Mouse (Mus musculus) intestine, embryonic 14.5 days (tissue): ENCODE data around the gene Rab31. TPM values are rescaled to one million over a fixed set of nuclear protein-coding genes. Genes with fewer than 3 reads are reported as not detected.

Source experiments
- ATAC-seq: fragments of 200-750 bp; cut with Nextera tagmentation; replicated peaks from 2 replicates; pipeline ENCODE4 v1.8.0; 2017; ENCODE audit warnings: low read depth, moderate number of reproducible peaks, moderate TSS enrichment, moderate library complexity; ENCODE audit not compliant: low FRiP score, low TSS enrichment
- DNase-seq: peaks from one replicate; pipeline ENCODE4 v3.0.0-alpha.2; 2018; ENCODE audit warnings: low spot score
- H3K27ac ChIP-seq: fragments of 300-500 bp; sonication (generic); 2 replicates; pipeline ENCODE4 v1.5.1; 2014; ENCODE audit warnings: low read depth, mild to moderate bottlenecking, control low read depth
- H3K27me3 ChIP-seq: fragments of 300-500 bp; sonication (generic); replicated peaks from 2 replicates; pipeline ENCODE4 v1.6.1; 2014; ENCODE audit warnings: low read length, control low read depth; ENCODE audit not compliant: control insufficient read depth, insufficient read depth
- H3K36me3 ChIP-seq: fragments of 300-500 bp; sonication (generic); 2 replicates; pipeline ENCODE4 v1.6.1; 2014; ENCODE audit warnings: low read length, control low read depth; ENCODE audit not compliant: control insufficient read depth, insufficient read depth
- H3K4me1 ChIP-seq: fragments of 300-500 bp; sonication (generic); replicated peaks from 2 replicates; pipeline ENCODE4 v1.6.1; 2014; ENCODE audit warnings: low read length, control low read depth, mixed read lengths; ENCODE audit not compliant: control insufficient read depth, insufficient read depth
- H3K4me2 ChIP-seq: fragments of 300-500 bp; sonication (generic); 2 replicates; pipeline ENCODE4 v1.6.1; 2014; ENCODE audit warnings: low read length
- H3K4me3 ChIP-seq: fragments of 300-500 bp; sonication (generic); 2 replicates; pipeline ENCODE4 v1.5.1; 2014; ENCODE audit warnings: low read depth, low read length, control low read depth, mixed read lengths
- H3K9ac ChIP-seq: fragments of 300-500 bp; sonication (generic); 2 replicates; pipeline ENCODE4 v1.6.1; 2014; ENCODE audit warnings: mild to moderate bottlenecking, low read length
- H3K9me3 ChIP-seq: fragments of 300-500 bp; sonication (generic); 2 replicates; pipeline ENCODE4 v1.6.1; 2016; ENCODE audit warnings: low read length, control low read depth; ENCODE audit not compliant: control insufficient read depth
- WGBS: fragments of 180-500 bp; shearing (Covaris S2); extraction: QIAGEN DNeasy Blood & Tissue Kit; methylation state at CpG from one replicate; pipeline ENCODE4 v1.1.7; 2014; 5-methylcytosine and 5-hydroxymethylcytosine counted together
- polyA plus RNA-seq: library from polyadenylated mRNA; unstranded; fragments of >200 nt; fragmentation: Nextera tagmentation; extraction: Ambion mirVana; gene quantifications from 2 replicates; pipeline ENCODE4 v1.2.1, GENCODE M21; 2014

The Rab31 gene
- polyA plus RNA-seq, 1 experiment from 2014 or later: 40.9 TPM

- no peak overlapping the region for H3K27ac ChIP-seq
- H3K9me3 ChIP-seq: no peaks in the 10 kb centered on the region
- H3K4me2 ChIP-seq: no peak overlapping the region
- no peak for ATAC-seq
- no peak overlapping the region for H3K4me3 ChIP-seq
- H3K27me3 ChIP-seq: no peaks in the 10 kb centered on the region
- no peaks in the 10 kb centered on the region for H3K4me1 ChIP-seq
- no peaks in the 10 kb centered on the region for H3K36me3 ChIP-seq
- no peak for DNase-seq
- no peak overlapping the region for H3K9ac ChIP-seq
These were observed 22.3 kb downstream of the Rab31 start for GRCm38 (mm10) chr17:65750301-65750700.

GRCm38 (mm10) chr17:65749803-65750202, 22.7 kb downstream of the Rab31 start:
- Histone ChIP-seq H3K9ac (no peak overlapping the region), H3K36me3 (no peaks in the 10 kb centered on the region), H3K9me3 (no peaks in the 10 kb centered on the region), H3K27ac (no peak overlapping the region), H3K4me3 (no peak overlapping the region), H3K27me3 (no peaks in the 10 kb centered on the region), H3K4me1 (no peaks in the 10 kb centered on the region), H3K4me2 (no peak overlapping the region)
- DNase-seq (no peak), ATAC-seq (no peak)
- 93% methylated on average over 7 of the region's 7 CpGs for WGBS

- H3K9ac ChIP-seq: no peak overlapping the region
- no peaks in the 10 kb centered on the region for H3K4me1 ChIP-seq
- ATAC-seq (no peak), DNase-seq (no peak)
- no peaks in the 10 kb centered on the region for H3K36me3 ChIP-seq
- H3K9me3 ChIP-seq: no peaks in the 10 kb centered on the region
- no peak overlapping the region for H3K4me3 ChIP-seq
- H3K4me2 ChIP-seq: no peak overlapping the region
- H3K27ac ChIP-seq: no peak overlapping the region
- 80% methylated on average over 6 of the region's 6 CpGs for WGBS
- H3K27me3 ChIP-seq: no peaks in the 10 kb centered on the region
These were observed 23.6 kb downstream of the Rab31 start for GRCm38 (mm10) chr17:65748997-65749396.

- Histone ChIP-seq H3K9ac (no peak overlapping the region), H3K4me2 (no peak overlapping the region), H3K9me3 (no peaks in the 10 kb centered on the region), H3K27me3 (no peaks in the 10 kb centered on the region), H3K4me1 (no peaks in the 10 kb centered on the region), H3K4me3 (no peak overlapping the region), H3K36me3 (no peaks in the 10 kb centered on the region), H3K27ac (no peak overlapping the region)
- DNase-seq (no peak), ATAC-seq (no peak)
- WGBS: 71% methylated on average over 6 of the region's 6 CpGs
These were observed 26.2 kb downstream of the Rab31 start for GRCm38 (mm10) chr17:65746314-65746713.

GRCm38 (mm10) chr17:65743664-65744330, 28.8 kb downstream of the Rab31 start:
- H3K27ac ChIP-seq: no peak overlapping the region
- no peak for ATAC-seq

GRCm38 (mm10) chr17:65742969-65743368, 29.6 kb downstream of the Rab31 start:
- H3K27me3 ChIP-seq: no peaks in the 10 kb centered on the region
- WGBS: 61% methylated on average over 4 of the region's 4 CpGs

More at GRCm38 (mm10) chr17:65743664-65744330, 28.8 kb downstream of the Rab31 start:
- Histone ChIP-seq H3K9me3 (no peaks in the 10 kb centered on the region), H3K4me1 (no peaks in the 10 kb centered on the region), H3K9ac (no peak overlapping the region), H3K4me3 (no peak overlapping the region), H3K4me2 (no peak overlapping the region), H3K36me3 (no peaks in the 10 kb centered on the region), H3K27me3 (no peaks in the 10 kb centered on the region)
- 80% methylated on average over 11 of the region's 11 CpGs for WGBS
- DNase-seq: no peak

GRCm38 (mm10) chr17:65742245-65742905, 30.2 kb downstream of the Rab31 start:
- WGBS: 89% methylated on average over 10 of the region's 10 CpGs
- ATAC-seq (no peak), DNase-seq (no peak)
- H3K27me3 ChIP-seq: no peaks in the 10 kb centered on the region
- H3K4me1 ChIP-seq: no peaks in the 10 kb centered on the region
- H3K36me3 ChIP-seq: no peaks in the 10 kb centered on the region
- H3K9me3 ChIP-seq: no peaks in the 10 kb centered on the region
- no peak overlapping the region for H3K9ac ChIP-seq
- no peak overlapping the region for H3K4me2 ChIP-seq
- no peak overlapping the region for H3K4me3 ChIP-seq
- no peak overlapping the region for H3K27ac ChIP-seq

More at GRCm38 (mm10) chr17:65742969-65743368, 29.6 kb downstream of the Rab31 start:
- Histone ChIP-seq H3K4me2 (no peak overlapping the region), H3K4me3 (no peak overlapping the region), H3K9ac (no peak overlapping the region), H3K4me1 (no peaks in the 10 kb centered on the region), H3K9me3 (no peaks in the 10 kb centered on the region), H3K27ac (no peak overlapping the region), H3K36me3 (no peaks in the 10 kb centered on the region)
- DNase-seq (no peak), ATAC-seq (no peak)

- no peak for DNase-seq
- Histone ChIP-seq H3K27me3 (no peaks in the 10 kb centered on the region), H3K27ac (no peak overlapping the region), H3K9me3 (no peaks in the 10 kb centered on the region), H3K4me1 (no peaks in the 10 kb centered on the region), H3K4me3 (no peak overlapping the region), H3K4me2 (no peak overlapping the region), H3K9ac (no peak overlapping the region), H3K36me3 (no peaks in the 10 kb centered on the region)
- WGBS: 90% methylated on average over 4 of the region's 4 CpGs
- ATAC-seq: no peak
These were observed 31.0 kb downstream of the Rab31 start for GRCm38 (mm10) chr17:65741565-65741964.
